Mouse (Mus musculus) brain, embryonic 14.5 days (tissue): ENCODE measurements at regions not wholly inside any gene's neighbourhood (a gene's known extent, or its start where the extent isn't known, plus 50 kb on each side); places are given as distances from the start of the nearest gene placed in this dataset.
A peak's percentile ranks its signal among the peaks of the same experiment; 100 is the strongest.

ENCODE experiments used
- DNase-seq: peaks from one replicate; pipeline ENCODE4 v3.0.0-alpha.2; 2011; ENCODE audit warnings: low read depth
- CTCF ChIP-seq: fragments of 200-500 bp; IDR thresholded peaks from 2 replicates; pipeline ENCODE4 v1.5.1; 2012; ENCODE audit warnings: inconsistent platforms, mild to moderate bottlenecking, moderate library complexity, borderline replicate concordance; ENCODE audit not compliant: insufficient read depth, insufficient read length; ENCODE audit errors: extremely low read depth
- POLR2A ChIP-seq: fragments of 200-500 bp; IDR thresholded peaks from 2 replicates; pipeline ENCODE4 v1.6.1; 2012; ENCODE audit warnings: mild to moderate bottlenecking, inconsistent platforms, borderline replicate concordance; ENCODE audit not compliant: poor library complexity, insufficient read depth, insufficient read length, severe bottlenecking; ENCODE audit errors: extremely low read depth

DNA sequence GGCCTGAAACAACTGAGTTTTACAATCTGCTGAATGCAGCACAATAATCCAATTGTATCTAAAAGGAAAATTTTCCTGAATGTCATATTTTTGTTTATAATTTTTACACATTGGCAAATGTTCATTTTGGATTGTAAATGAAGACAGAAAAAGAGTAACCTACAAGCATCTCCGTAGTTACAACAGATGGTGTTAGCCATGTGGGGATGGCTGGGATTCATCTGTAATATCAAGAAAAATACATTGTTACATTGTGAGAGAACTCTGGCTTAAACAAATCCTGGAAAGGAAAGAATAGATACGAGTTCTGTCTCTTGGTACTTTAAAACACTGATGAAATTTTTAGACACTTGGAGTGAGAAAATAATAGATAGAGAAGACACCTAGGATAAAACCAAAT, 1106.0 kb downstream of the Grm8 start:
- peak; percentile 30 for DNase-seq
- TF ChIP-seq CTCF (no peak), POLR2A (no peak)

DNA sequence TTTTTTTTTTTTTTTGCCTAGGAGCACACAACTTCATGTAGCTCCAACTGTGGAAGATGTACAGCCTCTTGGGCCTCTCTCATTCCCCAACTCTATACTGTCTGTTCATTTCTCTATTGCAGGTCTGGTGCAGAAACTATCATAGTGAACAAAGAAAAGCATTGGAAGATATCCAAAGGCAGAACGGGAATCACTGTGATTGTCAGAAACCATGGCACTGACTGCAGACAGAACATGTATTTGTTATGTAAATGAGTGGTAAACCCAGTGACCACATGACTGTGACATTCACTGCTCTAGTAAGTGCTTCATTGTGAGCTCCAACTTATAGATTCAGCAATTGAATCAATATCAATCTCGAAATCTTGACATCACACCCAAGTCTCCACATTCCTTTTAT, 1106.6 kb downstream of the Grm8 start:
- TF ChIP-seq CTCF (no peak), POLR2A (no peak)
- peak; percentile 51 for DNase-seq

DNA sequence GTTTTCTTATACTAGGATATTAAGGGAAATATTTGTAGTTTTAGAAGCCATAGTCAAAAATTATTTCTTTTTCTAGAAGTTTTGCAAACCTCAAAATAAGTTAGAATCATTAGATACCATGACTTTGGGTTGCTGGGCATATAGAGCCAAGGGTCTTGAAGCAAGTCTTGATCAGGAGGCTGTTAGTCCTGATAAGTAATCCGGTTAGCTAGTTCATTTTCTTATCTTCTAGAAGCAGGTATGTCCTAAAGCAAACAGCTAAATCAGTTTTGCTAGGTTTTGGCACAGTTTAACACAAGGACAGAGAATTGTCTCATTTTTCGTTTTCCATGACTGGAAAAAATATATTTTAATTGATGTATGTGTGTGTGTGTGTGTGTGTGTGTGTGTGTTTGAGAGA, 1113.3 kb downstream of the Grm8 start:
- no peak for DNase-seq
- no peak for TF ChIP-seq POLR2A
- TF ChIP-seq CTCF = no peak

DNA sequence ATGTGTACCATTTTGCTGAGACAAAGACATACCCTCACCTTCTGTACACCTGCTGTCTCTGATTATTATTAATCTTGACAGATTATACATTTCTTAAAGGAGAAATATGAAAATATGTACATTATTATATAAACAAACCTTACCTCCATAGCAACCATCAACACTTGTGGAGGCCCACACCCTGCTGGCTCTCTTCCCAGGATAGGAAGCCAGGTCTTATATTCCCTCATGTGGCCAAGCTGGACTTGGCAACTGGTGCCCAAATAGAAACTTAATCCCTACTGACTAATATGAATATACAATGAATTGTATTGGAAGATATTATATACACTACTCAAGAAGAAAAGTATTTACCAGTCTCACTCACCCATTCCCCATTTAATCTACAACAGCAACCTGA, 1120.5 kb downstream of the Grm8 start:
- TF ChIP-seq CTCF (no peak), POLR2A (no peak)
- DNase-seq = no peak

DNA sequence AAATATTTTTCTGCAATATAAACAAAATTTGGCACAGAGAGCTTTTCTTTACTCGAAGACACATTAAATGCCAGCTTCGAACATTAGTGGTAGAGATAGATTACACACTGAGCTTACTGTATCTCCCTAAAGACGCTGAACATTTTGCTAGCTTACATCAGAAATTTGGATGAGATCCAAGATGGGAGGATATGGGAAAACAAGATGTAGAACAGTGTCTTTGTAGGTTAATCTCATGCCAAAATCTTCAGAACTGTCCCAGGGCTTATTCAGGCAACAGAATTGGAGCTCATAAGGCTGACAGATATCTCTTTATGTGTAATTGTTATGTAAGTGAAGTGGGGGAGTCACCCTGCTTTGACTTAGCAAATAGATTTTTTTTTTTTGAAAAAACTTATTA, 1158.4 kb downstream of the Grm8 start:
- DNase-seq = peak; percentile 80

DNA sequence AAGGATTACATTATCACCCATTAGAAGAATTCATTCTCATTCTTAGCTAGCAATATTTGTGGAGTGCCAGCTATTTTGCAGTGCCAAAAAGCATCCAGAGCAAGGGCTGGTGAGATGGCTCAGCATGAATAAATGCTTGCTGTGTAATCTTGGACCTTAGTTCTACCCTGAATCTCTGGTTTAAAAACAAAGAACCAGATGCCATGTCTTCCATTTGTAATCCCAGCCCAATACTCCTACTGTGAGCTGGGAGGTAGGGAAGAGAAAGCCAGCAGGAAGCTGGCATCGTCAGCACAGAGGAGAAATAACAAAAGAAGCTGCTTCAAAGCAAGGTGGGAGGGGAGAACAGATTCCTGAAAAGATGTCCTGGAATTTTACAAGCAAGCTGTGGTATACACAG, 1140.1 kb upstream of the Pot1a start:
- peak; percentile 35 for DNase-seq
- no peak for TF ChIP-seq CTCF
- TF ChIP-seq POLR2A = no peak

More for the DNA sequence above, 1158.4 kb downstream of the Grm8 start:
- no peak for TF ChIP-seq CTCF
- TF ChIP-seq POLR2A = no peak
